Mouse (Mus musculus) frontal cortex, adult 2 months (tissue): ENCODE measurements around the gene Zfp683. TPM values are rescaled to one million over a fixed set of nuclear protein-coding genes. Genes with fewer than 3 reads are reported as not detected.

Experiments used
- DNase-seq, 2 experiments: peaks; one replicate each; pipeline ENCODE4 v3.0.0; 2022; ENCODE audit warnings: low spot score in 1 of 2; ENCODE audit errors: extremely low spot score in 1 of 2
- polyA plus RNA-seq: library from polyadenylated mRNA; depleted of rRNA; stranded (reverse); fragments of >200 nt; gene quantifications from 2 replicates; pipeline ENCODE4 v1.2.3, GENCODE M21; 2012; rRNA removed

The Zfp683 gene
- polyA plus RNA-seq: not detected in 2 replicates

DNA sequence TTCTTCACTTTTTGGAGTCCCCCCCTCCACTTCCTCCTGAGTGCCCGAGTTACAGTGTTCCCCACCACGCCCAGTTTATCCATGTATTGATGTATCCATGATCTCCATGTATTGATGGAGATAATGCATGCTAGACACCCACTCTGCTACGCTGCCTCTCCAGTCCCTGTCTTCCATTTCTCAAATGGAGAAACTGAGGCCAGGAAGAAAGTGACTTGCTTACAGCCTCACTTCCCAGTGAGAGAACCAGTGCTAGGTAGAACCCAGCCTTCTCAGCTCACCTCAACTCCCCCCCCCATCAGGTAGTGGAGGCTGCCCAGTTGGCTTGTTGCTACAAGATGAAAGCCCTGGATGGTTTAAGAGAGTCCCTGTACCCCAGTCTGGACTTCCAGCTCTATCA, at the start of gene Zfp683:
TSS of gene Zfp683 (plus strand) at position 301 of the 400 bp plus-strand sequence.
- no peak for DNase-seq

- no peak for DNase-seq
Observed at GRCm38 (mm10) chr4:134005581-134006358, 47.9 kb upstream of the Zfp683 start.

DNA sequence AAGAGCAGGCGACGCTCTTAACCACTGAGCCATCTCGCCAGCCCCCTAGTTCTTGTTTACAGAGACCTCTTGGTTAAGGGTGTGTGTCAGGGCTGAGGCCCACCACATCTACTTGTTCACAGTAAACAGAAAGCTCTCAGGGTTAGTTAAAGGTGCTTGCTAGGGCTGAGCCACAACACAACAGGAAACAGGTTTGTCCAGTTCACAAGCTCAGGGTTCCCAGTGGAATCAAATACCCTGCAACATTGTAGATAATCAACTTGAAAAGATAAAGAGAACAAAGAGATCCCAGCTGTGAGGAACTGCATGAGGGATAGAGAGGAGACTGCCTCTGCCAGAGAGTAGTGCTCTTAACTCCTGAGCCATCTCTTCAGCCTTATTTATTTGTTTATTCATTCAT, 46.8 kb upstream of the Zfp683 start:
- no peak for DNase-seq

DNA sequence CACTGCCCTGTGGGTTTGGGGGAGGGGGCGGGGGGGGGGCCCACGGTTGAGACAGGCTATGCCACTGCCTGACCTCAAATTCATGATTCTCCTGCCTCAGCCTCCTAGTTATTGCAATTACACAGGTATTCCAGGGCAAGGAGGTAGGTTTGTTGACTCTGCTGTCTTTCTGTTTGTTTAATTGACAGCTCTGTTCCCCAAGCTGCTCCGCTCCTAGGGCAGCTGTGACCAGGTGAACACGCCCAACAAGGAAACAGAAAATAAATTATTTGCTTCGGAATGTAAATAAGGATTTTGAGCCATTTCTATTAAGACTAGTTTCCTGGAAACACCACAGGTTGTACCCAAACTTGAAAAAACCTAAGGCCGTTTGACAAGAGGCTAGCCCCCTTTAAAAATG, 43.9 kb upstream of the Zfp683 start:
- DNase-seq: no peak

GRCm38 (mm10) chr4:134011450-134012414, 41.9 kb upstream of the Zfp683 start:
- no peak for DNase-seq

DNA sequence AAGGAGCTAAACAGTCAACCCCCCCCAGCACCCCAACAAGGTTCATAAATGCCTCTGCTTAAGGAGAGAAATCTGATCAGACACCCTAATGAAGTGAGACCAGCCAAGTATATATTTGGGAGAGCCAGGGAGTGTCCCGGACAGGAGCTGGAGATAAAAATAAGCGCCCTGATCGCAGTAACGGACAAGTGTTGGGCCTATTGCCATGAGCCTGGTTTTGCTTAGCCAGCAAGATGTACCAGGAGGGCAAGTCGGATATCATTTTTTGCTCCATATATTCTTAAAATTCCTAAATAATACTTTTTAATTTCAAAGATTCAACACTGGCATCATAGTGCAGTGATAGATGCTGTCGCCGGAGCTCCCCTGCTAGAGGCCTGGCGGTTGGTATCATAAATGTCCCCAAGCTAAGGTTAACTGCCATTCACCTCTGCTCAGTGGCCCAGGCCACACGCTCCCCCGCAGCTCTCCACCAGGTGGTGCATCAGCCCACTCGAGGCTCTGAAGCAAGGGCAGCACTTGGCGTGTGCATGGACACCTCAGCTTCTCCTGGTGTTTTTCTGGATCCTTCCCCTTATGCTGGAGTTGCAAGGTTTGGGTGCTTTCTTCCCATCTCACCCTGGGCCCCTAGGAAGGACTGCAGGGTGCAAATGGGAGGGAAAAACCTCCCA, 40.6 kb upstream of the Zfp683 start:
- DNase-seq: no peak

- DNase-seq: no peak
Observed at GRCm38 (mm10) chr4:134016208-134016607, 37.4 kb upstream of the Zfp683 start.

GRCm38 (mm10) chr4:134016767-134017166, 36.9 kb upstream of the Zfp683 start:
- DNase-seq: no peak

DNA sequence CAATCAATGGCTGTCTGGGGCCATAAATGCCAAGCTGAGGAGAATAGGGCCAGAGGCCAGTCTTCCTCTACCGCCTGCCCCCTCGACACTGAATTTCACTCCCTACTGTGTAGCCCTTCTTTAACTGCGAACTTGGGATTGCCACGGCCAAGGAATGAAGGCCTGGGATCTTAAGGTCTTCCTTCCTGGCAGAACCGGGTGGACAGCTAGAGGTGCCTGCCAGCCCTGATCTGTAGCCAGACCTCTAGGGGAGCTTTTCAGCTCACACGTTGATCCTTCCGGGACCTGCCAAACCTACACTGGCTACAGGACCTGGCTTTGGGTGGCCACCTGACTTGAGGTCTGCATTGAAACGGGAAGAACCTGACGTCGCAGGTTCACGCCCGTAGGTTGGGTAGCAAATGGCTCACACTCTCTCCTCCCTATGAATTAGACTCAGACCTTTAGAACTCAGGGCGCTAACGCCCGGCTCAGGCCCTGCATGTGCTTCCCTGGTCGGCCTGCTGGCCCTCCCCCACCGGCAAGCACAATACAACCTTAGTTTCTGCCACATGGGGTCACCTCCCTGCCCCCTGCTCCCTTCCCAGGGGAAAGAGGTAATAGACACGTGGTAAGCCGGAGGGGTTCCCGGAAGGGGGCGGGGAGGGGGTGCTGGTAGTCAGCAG, 36.3 kb upstream of the Zfp683 start:
- no peak for DNase-seq

DNA sequence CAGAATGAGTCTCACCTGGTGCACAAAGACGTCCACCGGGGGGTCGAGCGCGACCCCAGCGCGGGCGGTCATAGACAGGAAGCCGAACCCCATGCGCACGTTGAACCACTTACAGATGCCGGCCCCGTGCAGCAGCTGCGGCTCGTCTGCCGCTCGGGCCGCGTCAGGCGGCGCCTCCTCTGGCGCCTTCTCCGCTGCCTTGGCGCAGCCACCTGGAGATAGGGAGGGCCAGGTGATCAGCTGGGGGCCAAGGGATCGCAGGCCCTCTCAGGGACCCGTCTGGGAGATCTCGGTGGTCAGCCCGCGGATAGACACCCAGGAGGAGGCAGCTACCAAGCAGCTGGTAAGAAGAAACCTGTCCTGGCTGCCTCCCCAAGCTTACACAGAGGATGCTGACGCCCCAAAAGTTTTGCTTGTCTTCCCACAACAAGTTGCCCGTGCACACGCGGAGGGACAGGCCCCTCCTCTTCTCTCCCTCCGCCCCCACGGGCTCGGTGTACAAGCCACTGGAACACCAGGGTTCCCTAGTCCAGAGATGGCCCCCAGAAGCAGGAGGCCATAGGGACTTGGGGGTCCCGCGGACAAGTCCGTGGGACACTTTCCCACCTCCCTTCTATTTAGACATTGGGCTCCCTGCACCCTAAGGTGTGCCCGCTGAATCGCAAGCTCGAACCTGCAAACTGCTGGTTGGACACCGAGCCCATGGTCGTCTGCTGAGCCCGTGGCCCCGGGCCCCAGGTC, 35.4 kb upstream of the Zfp683 start:
- DNase-seq: no peak

- no peak for DNase-seq
Observed at GRCm38 (mm10) chr4:134018779-134019145, 34.9 kb upstream of the Zfp683 start, which contains the start of gene Lin28a. Gene Lin28a, minus strand, starts transcription at chr4:134018841.

GRCm38 (mm10) chr4:134019210-134019609, 34.4 kb upstream of the Zfp683 start:
- no peak for DNase-seq

GRCm38 (mm10) chr4:134019641-134020351, 33.8 kb upstream of the Zfp683 start:
- DNase-seq: no peak

DNA sequence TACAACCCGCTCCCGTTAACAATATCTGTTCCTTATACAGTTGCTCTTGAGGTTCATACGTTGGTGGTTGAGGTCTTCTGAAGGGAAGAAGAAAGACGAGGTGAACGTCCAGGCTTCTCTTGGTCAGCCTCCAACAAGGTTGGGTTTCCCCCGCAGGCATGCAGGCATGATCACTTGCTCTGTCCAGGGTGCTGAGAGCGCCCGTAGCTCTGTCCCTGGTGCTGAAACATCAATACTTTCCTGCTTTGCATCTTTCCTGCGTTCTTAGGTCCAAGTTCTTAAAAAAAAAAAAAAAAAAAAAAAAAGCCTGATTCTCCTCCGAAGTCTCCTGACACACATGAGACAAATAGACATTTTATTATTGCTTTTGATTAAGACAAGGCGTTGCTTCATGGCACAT, 33.0 kb upstream of the Zfp683 start:
- peak in 1 of 2 experiments; percentile 43 for DNase-seq

- DNase-seq: no peak
Observed at GRCm38 (mm10) chr4:134025802-134026201, 27.8 kb upstream of the Zfp683 start.

- peak; percentile 32 to 90 for DNase-seq
Observed at GRCm38 (mm10) chr4:134035953-134036352, 17.7 kb upstream of the Zfp683 start.

DNA sequence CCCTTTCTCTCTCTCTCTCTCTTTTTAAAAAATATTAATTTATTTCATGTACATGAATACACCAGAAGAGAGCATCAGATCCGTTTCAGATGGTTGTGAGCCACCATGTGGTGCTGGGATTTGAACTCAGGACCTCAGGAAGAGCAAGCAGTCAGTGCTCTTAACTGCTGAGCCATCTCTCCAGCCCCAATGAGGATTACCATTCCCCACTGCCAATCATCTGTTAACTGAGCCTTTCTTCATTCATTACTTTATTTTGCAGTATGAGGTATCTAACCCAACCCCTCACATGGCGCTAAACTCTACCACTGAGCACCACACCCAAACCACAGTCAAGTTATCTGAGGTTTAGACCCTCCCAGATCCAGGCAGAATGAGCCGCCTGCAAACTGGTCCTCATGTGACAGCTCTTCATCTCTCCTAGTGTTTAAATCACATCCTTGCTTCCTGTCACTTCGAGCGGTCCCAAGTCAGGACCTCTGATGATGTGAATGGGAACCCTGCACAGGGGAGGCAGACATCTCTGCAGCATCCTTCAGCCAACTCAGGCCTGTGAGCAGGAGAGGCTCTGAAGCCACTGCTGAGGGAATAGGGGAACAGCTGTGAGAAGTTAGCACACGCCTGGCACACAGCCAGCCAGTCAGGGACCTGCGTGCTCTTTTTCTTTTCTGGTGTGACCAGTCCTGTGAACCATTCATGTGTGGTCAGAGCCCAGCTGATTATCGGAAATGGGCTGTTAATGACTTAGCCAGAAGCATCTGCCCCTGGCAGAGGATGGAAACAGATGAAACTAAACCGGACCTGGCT, 12.1 kb upstream of the Zfp683 start:
- DNase-seq: no peak

- no peak for DNase-seq
Observed at GRCm38 (mm10) chr4:134043041-134043440, 10.6 kb upstream of the Zfp683 start.
